Mouse (Mus musculus) kidney, postnatal 4 days (tissue): ENCODE measurements around the gene Lef1.
A peak's percentile ranks its signal among the peaks of the same experiment; 100 is the strongest.

Experiments used
- DNase-seq, 2 experiments: peaks; one replicate each; pipeline ENCODE4 v3.0.0; 2021; ENCODE audit warnings: mixed read lengths in 2 of 2

The Lef1 gene

DNA sequence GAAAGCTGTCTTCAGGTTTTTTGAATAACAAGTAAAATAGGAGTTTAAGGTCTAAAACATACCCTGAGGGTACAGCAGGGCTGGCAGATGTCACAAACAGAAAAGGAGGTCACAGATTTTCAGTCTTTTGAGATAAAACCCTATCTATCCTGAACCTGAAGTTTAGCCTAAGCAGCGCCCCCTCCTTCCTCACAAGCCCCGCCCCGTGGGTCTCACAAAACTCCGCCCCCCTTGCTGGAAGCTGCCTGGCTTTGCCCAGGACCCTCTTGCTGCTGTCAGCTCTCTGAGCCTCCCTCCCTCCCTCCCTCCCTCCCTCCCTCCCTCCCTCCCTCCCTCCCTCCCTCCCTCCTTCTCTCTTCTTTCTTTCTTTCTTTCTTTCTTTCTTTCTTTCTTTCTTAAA lies 31.3 kb downstream of the Lef1 start:
- no peak for DNase-seq

GRCm38 (mm10) chr3:131144250-131144649 lies 34.0 kb downstream of the Lef1 start:
- no peak for DNase-seq

DNA sequence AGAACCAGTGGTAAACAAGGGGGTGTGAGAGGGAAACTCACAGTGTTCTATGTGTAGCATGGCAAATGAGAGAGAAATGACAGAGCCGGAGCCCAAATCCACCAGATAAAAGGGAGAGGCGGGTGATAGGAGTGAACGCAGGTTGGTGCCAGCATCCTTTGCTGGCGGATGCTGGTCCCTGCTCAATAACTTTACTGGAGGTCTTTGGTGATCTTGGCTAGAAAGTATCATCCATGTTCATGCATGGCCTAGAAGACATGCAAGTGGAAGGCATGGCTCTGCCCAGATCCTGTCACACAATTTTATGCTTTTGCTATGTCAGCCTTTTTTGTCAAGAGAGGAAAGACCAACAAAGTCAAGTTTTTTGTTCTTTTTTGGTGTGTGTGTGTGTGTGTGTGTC lies 42.6 kb downstream of the Lef1 start:
- no peak for DNase-seq

- DNase-seq: no peak
Measured at GRCm38 (mm10) chr3:131153896-131154295, 43.6 kb downstream of the Lef1 start.

GRCm38 (mm10) chr3:131154576-131154975 lies 44.3 kb downstream of the Lef1 start:
- DNase-seq: peak in 1 of 2 experiments; percentile 39

DNA sequence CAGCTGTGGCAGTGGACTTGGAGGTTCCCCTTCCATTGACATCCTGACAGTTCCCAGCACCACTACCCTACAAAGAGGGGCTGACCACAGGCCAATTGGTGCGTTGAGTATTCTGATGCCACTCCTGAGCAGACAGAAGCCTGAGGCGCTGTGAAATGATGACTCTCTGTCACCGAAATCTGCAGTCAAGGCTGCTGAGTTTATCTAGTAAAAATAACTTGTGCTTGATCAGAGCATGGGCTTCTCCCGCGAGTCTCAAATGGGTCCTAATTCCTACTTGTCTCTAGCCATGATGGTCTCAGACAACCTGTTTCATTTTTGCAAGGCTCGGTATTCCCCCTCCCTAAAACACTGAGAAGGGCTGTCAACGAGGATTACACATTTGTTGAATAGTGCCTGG lies 44.8 kb downstream of the Lef1 start:
- no peak for DNase-seq

GRCm38 (mm10) chr3:131155657-131156056 lies 45.4 kb downstream of the Lef1 start:
- DNase-seq: no peak

DNA sequence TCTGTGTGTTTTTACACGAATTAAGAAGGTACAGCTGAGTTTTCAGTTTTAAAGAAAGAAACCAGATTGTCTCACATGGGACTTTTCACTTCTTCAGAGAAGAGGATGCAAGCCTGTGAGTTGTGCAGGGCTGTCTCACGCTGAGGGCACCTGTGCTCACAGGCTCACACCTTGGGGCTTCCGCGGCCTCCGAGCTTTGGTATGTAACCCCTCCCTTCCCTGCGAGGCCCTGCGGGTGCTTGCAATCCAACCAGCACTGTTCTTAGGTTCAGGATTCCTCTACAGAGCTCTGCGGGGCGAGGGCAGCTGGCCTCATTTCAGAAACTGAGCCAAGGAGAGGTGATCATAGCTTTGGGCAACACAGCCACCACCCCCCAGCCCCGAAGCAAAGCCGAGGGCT lies 46.1 kb downstream of the Lef1 start:
- DNase-seq: peak in 1 of 2 experiments; percentile 27

DNA sequence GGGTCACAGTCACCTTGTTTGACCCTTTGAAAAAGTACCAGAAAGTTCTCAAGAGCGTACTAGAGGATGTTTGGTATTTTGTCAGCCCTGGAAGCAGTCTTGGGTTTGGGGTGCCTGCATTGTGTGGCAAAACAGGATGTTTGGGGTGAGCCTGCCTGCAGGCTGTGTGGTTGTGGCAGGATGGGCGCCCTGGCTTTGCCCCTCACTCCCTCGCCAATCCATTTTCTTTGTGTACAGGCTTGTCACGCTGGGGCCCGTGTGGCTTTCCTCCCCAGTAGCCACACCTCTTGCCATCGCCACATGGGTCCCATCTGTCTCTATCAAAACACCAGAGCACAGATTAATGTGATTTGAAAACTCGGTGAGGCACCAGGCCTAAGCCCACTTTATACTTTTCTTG lies 47.2 kb downstream of the Lef1 start:
- no peak for DNase-seq

DNA sequence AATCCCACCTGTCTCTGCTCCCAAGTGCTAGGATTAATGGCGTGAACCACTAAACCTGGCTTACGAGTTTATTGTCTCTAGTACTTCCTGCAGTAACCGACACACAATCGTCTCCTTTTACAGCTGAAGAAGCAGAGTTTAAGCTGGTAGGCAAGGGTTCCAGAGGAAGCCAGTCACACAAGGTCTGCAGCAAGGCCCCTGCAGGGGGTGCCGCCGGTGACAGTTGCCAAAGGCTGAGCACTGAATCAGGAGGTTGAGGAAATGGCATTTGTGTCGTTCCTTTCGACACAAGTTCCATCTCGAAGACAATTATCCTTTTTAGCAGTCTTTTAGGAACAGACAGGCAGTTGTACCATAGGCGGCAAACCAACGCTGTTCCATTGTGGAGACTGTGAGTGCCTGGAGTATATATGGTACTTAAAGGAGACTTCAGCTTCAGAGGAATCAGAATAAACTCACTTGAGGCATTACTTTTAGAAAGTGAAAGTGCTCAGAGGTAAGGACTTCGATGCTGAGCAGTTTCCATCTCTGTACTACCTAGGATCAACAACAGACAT lies 49.0 kb downstream of the Lef1 start:
- no peak for DNase-seq

DNA sequence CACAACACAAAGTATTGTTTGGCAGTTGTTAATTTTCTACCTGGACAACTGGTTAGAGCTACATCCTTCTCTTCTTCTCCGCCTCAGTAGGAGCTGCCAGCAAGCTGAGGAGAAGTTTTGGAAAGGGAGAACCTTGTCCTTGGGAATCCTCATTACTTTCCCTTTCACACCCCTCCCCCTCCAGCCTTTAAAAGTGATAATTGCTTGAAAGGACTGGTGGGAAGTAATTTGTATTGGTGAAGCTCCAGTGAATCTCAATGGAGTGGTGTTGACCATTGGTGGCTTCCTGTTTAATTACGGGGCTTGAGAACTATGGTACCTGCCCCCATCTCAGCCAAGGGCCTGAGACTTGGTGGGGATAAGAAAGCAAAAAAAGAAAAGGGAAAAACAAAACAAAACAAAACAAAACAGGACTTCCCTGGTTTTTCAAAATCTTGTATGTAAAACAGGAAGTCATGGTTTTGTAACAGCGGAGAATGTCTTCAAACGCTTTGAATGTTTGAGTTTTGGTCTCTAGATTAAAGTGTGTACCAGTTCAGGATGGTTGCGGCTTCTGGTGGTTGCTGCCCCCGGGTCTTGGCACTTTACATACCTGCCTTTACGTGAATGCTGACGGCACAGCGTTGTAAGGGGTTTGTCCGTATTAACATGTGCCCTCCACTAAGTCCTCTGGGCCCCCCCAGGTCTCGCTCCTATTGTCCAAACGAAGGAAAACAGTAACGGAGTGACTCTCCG lies 49.8 kb downstream of the Lef1 start:
- DNase-seq: no peak

- DNase-seq: no peak
Measured at GRCm38 (mm10) chr3:131160921-131161320, 50.6 kb downstream of the Lef1 start.

DNA sequence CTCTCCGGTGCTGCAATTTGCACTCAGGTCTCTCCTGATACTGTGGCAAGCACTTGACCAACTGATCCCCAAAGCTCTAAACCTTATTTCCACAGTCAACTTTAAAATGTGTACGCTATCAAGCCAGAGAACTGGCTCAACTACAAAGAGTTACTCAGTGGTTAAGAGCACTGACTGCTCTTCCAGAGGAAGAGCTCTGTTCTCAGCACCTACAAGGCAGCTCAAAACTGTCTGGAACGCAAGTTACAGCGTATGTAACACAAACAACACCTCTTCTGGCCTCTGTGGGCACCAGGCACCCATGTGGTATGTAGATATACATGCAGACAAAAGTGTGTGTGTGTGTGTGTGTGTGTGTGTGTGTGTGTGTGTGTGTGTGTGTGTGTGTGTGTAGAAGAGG lies 57.5 kb downstream of the Lef1 start:
- no peak for DNase-seq

DNA sequence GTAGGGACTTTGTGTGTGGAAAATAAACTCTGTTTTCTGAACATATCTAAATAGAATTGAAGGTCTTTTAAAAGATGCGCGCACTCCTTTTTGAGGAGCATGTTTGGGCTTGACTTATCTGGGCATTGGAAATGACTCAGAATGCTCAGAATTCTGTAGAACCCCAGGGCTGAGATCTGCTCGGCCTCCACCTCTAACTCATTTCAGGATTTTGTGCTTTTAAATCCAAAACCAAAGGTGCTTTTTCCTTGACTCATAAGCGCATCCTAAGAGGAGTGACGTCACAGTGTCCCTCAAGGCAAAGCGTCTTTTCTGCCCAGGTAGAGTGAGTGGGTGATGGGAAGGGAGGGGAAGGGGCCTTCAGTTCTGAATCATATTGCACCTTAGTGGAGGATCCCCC lies 58.9 kb downstream of the Lef1 start:
- no peak for DNase-seq

- DNase-seq: no peak
Measured at GRCm38 (mm10) chr3:131170099-131170643, 59.9 kb downstream of the Lef1 start.

GRCm38 (mm10) chr3:131171292-131171960 lies 61.2 kb downstream of the Lef1 start:
- no peak for DNase-seq

- DNase-seq: no peak
Measured at GRCm38 (mm10) chr3:131172293-131172692, 62.0 kb downstream of the Lef1 start.

DNA sequence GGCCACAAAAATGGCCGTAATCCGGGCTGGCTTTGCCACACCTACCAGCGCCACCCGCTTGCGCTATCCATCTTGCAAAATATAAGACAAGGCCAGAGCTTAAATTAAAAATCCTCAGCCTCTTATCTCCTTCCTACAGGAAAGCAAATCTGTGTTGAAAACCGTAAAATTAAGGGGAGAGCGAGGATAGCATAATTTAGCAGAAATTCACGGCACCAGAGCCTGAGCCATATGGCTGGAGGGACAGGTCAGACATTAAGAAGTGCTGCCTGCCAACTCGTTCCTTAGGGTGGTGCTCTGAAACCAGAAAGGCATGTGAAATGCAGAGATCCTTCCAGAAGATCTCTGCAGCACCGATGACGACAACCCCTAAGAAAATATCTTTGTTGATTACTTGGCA lies 70.7 kb downstream of the Lef1 start:
- DNase-seq: no peak

GRCm38 (mm10) chr3:131182158-131182557 lies 71.9 kb downstream of the Lef1 start:
- no peak for DNase-seq

DNA sequence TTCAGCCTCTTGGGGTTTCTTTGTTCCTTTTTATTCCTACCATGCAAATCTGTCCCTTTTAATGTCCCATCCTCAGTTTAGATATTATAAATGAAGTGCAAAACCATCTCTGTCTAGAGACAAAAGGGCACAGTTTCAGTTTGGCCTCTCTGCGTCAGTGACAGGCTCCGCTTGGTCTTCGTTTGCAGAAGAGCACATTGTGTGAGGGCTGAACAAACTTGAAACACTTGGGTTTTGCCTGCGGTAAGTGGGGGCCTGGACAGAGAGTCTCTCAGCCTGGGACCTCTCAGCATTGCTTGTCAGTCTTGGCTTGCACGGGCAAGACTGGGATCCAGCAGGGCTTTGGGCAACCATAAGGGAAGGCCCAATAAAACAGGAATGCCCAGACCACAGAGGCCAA lies 75.9 kb downstream of the Lef1 start:
- DNase-seq: no peak

- DNase-seq: no peak
Measured at GRCm38 (mm10) chr3:131190239-131190638, 80.0 kb downstream of the Lef1 start.

- no peak for DNase-seq
Measured at GRCm38 (mm10) chr3:131190671-131191367, 80.5 kb downstream of the Lef1 start.

- DNase-seq: no peak
Measured at GRCm38 (mm10) chr3:131191454-131191853, 81.2 kb downstream of the Lef1 start.
